Mouse (Mus musculus): Measurements from ENCODE around the gene Adarb2.

DNA sequence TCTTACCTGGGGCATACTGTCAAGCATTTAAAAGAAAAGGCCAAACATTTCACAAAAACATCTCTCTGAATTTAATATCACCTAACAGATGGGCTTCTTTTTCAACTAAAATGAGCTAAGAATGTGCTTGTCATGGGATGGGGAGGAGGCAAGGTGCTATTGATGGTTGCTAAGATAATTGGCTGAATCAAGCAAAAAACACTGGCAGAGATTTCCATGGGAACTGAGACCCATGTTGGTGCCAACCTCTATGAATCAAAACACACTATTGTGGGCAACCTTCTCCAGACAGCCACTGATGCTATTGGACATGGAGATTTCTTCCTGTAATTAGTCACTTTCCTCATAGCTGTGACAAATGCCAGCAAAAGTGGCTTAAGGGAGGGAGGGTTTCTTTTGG, 357.8 kb downstream of the Adarb2 start:
- TF ChIP-seq CTCF (IDR thresholded peaks at IDR 0.05; ENCODE audit: low read depth), result no peak
- TF ChIP-seq EP300 (optimal IDR thresholded peaks at IDR 0.05), result no peak
